Mouse (Mus musculus): ENCODE measurements around the gene Smtnl1. TPM values are rescaled to one million over a fixed set of nuclear protein-coding genes. Genes with fewer than 3 reads are reported as not detected.
A peak's percentile ranks its signal among the peaks of the same experiment; 100 is the strongest.

The Smtnl1 gene
- polyA plus RNA-seq, 1 experiment = 0.94 TPM

DNA sequence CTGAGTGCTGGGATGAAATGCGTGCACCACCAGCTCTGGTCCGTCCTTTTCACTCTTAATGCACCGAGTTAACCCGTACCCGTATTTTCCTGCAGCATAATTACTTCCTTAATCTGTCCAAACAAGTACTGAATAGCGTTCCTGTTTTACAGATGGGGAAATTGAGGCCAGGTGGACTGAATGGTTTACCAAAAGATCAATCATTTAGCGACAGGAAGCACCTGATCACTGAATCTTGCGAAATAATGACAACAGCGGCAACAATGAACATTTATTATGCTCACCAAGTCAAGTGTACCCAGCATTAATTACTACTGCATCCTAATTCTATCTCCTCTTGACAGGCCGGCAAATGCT is 16.1 kb upstream of the Smtnl1 start, which contains the start of gene Slc43a1:
TSS of gene Slc43a1 (plus strand) at position 258 of the 357 bp plus-strand sequence.
- 26% methylated on average over 10 of the region's 10 CpGs for WGBS
- Histone ChIP-seq H3K4me3 (ENCODE audit: control insufficient read depth, insufficient read depth, low read length) (peak within 1 kb of the TSS; percentile 96), H3K4me1 (replicated peaks; ENCODE audit: control insufficient read depth, insufficient read depth, low read length) (peaks cover 40% of the 10 kb centered on the region), H3K27ac (ENCODE audit: control insufficient read depth, insufficient read depth, low read length) (peak within 1 kb of the TSS; percentile 93), H3K36me3 (ENCODE audit: control insufficient read depth, insufficient read depth, low read length) (no peaks in the 10 kb centered on the region), H3K27me3 (ENCODE audit: control insufficient read depth, insufficient read depth, low read length) (no peaks in the 10 kb centered on the region)
- DNase-seq = no peak
- no peak for TF ChIP-seq POLR2A (IDR thresholded peaks at IDR 0.05; ENCODE audit: control insufficient read depth, extremely low read depth, insufficient read depth, low read length, poor library complexity)

DNA sequence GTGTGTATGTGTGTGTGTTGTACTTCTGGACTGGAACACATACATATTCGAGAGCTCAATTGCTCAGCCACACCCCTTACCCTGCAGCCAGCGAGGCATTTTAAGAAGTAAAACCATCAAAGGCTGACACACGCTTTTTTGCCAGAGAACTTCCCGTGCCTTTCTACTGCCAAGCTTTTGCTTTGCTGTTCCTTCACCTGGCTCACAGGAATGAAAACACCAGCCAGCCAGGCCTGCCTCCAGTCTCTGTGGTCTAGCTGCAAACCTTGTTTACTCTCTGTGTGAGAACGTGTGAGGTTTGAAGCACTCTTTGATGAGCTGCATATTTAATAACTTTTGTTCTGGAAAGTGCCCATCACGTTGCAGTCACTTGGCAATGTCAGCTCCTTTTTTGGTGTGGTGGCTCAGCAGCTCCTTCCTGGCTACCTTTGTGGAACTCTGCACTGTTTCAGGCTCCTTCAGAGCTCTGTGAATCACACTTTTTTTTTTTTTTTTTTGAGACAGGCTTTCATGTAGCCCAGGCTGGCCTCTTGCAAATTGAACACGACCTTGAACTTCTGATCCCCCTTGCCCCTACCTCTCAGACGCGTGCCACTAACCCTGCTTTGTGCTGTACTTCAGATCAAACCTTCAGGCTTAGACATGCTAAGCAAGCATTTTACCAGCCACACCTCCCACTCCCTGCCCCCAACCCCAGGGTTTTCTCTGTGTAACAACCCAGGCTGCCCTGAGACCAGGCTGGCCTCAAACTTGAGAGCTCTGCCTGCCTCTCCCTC is 15.6 kb upstream of the Smtnl1 start:
- Histone ChIP-seq H3K4me1 (replicated peaks; ENCODE audit: control insufficient read depth, insufficient read depth, low read length) (peaks cover 40% of the 10 kb centered on the region), H3K27ac (ENCODE audit: control insufficient read depth, insufficient read depth, low read length) (peak overlapping the region; percentile 93), H3K36me3 (ENCODE audit: control insufficient read depth, insufficient read depth, low read length) (no peaks in the 10 kb centered on the region), H3K4me3 (ENCODE audit: control insufficient read depth, insufficient read depth, low read length) (no peak overlapping the region), H3K27me3 (ENCODE audit: control insufficient read depth, insufficient read depth, low read length) (no peaks in the 10 kb centered on the region)
- WGBS = 6% methylated on average over 9 of the region's 9 CpGs
- no peak for TF ChIP-seq POLR2A (IDR thresholded peaks at IDR 0.05; ENCODE audit: control insufficient read depth, extremely low read depth, insufficient read depth, low read length, poor library complexity)
- no peak for TF ChIP-seq CTCF (IDR thresholded peaks at IDR 0.05; ENCODE audit: borderline replicate concordance, control insufficient read depth, extremely low read depth, insufficient read depth, low read length, poor library complexity)
- peak; percentile 62 for DNase-seq

DNA sequence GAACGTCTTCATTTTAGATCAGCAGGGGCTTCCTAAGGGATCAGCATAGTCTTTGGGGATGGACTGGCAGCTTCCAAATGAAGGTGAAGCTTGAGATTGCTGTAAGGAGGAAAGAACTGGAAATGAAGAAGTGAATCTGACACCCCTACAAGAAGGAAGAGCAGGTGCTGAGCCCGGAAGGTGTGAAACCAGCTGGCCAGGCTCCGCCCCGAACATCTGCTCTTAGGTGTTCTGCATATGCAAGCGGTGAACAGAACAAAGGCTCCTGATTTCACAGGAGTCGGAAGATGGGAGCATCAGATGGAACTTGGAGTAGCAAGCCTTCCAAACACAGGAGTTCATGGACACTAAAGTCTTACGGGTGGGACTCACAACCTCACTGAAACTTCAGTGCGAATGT is 14.7 kb upstream of the Smtnl1 start:
- no peak for TF ChIP-seq POLR2A (IDR thresholded peaks at IDR 0.05; ENCODE audit: control insufficient read depth, extremely low read depth, insufficient read depth, low read length, poor library complexity)
- TF ChIP-seq CTCF (IDR thresholded peaks at IDR 0.05; ENCODE audit: borderline replicate concordance, control insufficient read depth, extremely low read depth, insufficient read depth, low read length, poor library complexity) = no peak

DNA sequence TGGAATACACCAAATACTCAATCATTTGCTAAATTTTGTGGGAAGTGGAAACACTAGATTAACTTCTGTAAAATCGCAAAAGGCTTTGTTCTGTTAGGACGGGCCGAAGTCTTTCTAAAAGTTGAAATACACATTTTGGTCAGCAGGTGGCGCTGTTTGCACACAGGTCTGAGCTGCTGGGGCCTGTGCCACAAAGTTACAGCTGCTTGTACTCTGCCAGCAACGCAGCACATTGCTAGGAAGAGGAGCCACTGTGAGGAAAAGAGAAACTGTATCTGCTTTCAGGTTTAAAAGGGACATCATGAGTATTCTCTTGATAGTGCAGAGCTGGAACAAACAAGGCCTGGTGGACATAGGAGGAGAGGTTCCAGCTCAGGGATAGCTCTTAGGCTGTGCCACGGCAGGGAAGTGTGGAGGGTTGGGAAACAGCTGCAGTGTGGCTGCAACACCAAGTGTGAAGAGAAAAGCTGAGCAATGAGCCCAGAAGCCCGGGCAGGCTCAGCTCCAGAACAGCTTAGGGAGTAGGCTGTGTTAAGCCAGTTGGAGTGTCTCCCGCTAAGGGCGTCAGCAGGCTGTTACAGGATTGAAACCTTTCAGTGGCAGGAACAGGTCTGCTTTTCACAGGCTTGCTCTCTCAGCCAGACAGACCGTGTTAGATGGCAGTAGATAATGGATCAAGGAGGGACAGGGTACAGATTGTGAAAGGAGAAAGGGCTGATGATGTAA is 9.4 kb upstream of the Smtnl1 start:
- Histone ChIP-seq H3K36me3 (ENCODE audit: control insufficient read depth, insufficient read depth, low read length) (no peaks in the 10 kb centered on the region), H3K27ac (ENCODE audit: control insufficient read depth, insufficient read depth, low read length) (no peak overlapping the region), H3K4me3 (ENCODE audit: control insufficient read depth, insufficient read depth, low read length) (no peak overlapping the region), H3K27me3 (ENCODE audit: control insufficient read depth, insufficient read depth, low read length) (no peaks in the 10 kb centered on the region), H3K4me1 (replicated peaks; ENCODE audit: control insufficient read depth, insufficient read depth, low read length) (peaks cover 16% of the 10 kb centered on the region)
- TF ChIP-seq POLR2A (IDR thresholded peaks at IDR 0.05; ENCODE audit: control insufficient read depth, extremely low read depth, insufficient read depth, low read length, poor library complexity) (no peak), CTCF (IDR thresholded peaks at IDR 0.05; ENCODE audit: borderline replicate concordance, control insufficient read depth, extremely low read depth, insufficient read depth, low read length, poor library complexity) (peak; percentile 76; the same call in 1 of the 2 replicates)
- 38% methylated on average over 10 of the region's 10 CpGs for WGBS
- peak; percentile 84 for DNase-seq

More for the DNA sequence above, 14.7 kb upstream of the Smtnl1 start:
- H3K4me3 ChIP-seq (ENCODE audit: control insufficient read depth, insufficient read depth, low read length) = no peak overlapping the region
- peak; percentile 71 for DNase-seq
- H3K36me3 ChIP-seq (ENCODE audit: control insufficient read depth, insufficient read depth, low read length) = no peaks in the 10 kb centered on the region
- H3K27ac ChIP-seq (ENCODE audit: control insufficient read depth, insufficient read depth, low read length) = peak overlapping the region; percentile 81
- peaks cover 38% of the 10 kb centered on the region for H3K4me1 ChIP-seq (replicated peaks; ENCODE audit: control insufficient read depth, insufficient read depth, low read length)
- H3K27me3 ChIP-seq (ENCODE audit: control insufficient read depth, insufficient read depth, low read length) = no peaks in the 10 kb centered on the region
- WGBS = 32% methylated on average over 8 of the region's 8 CpGs

DNA sequence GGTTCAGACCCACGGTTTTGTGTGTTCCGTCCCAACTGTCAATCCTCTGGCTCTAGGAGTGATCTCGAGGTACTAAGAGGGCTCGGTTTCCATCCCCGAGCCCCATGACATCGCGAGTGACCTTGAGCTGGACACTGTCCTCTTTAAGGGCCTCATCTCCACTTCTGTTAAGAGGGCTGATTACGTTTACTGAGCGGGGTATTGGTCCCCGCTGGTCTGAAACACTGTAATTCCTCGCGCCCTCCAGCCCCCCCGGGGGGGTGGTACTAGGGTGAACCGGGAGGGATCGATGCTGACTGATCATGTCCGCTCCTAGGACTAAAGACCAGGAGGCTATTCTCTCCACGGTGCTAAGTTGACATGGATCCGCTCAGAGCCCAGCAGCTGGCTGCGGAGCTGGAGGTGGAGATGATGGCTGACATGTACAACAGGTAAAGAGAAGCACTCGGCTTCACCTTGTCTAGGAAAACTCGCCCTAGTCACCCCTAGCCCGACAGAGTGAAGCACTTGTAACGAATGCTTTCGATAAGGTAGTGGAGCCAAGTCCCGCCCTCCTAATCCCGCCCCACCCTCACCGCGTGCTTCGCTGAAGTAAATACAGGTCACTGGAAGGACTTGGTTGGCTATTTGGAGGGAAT is 5.0 kb upstream of the Smtnl1 start:
- peaks cover 14% of the 10 kb centered on the region for H3K4me1 ChIP-seq (replicated peaks; ENCODE audit: control insufficient read depth, insufficient read depth, low read length)
- H3K27ac ChIP-seq (ENCODE audit: control insufficient read depth, insufficient read depth, low read length) = no peak overlapping the region
- TF ChIP-seq POLR2A (IDR thresholded peaks at IDR 0.05; ENCODE audit: control insufficient read depth, extremely low read depth, insufficient read depth, low read length, poor library complexity) (no peak), CTCF (IDR thresholded peaks at IDR 0.05; ENCODE audit: borderline replicate concordance, control insufficient read depth, extremely low read depth, insufficient read depth, low read length, poor library complexity) (no peak)
- peak overlapping the region; percentile 77 for H3K4me3 ChIP-seq (ENCODE audit: control insufficient read depth, insufficient read depth, low read length)
- no peaks in the 10 kb centered on the region for H3K27me3 ChIP-seq (ENCODE audit: control insufficient read depth, insufficient read depth, low read length)
- no peak for DNase-seq
- H3K36me3 ChIP-seq (ENCODE audit: control insufficient read depth, insufficient read depth, low read length) = no peaks in the 10 kb centered on the region
- WGBS = 2% methylated on average over 29 of the region's 29 CpGs

DNA sequence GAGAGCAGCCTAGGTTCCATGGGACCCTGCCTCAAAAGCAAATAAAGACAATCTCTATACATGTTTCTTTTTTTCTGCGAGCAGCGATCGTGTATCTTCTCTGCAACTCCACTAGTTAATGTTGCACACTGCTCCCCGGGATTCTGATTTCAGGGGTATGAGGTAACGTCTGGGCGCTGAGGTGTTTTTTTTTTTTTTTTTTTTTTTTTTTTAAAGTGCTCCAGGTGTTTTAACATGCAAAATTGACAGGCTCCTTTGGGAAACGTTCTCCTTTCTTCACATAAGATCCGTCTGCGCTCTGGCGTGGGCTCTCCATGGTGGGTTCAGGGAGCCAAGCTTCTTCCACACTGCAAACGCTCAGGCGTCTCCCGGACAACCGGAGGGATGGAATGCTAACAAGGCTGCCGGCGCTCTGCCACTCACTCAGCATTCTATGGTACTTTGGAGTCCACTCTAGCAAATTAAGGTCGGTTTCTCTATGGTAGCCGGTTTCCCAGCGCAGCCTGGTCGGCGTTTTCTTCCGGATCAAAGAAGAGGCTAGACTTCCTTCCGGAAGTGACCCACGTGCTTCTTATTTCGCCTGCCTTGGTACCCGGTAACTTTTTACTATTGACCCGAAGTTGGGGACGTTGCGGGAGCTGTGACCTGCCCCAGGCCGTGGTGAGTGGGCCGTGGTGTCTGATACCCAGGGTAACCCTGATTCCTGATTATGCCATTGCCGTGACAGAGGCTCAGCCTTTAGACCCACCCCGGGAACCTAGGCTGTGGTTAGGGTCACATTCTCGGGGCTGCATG is 4.2 kb upstream of the Smtnl1 start, which contains the start of gene Timm10:
TSS of gene Timm10 (plus strand) at position 510 of the 795 bp plus-strand sequence.
- no peaks in the 10 kb centered on the region for H3K36me3 ChIP-seq (ENCODE audit: control insufficient read depth, insufficient read depth, low read length)
- under 1% methylated on average over 34 of the region's 34 CpGs for WGBS
- peak; percentile 66 for DNase-seq
- 0 out of 2 replicates have a peak, but pooled peaks cover 2% of the 10 kb centered on the region for H3K27me3 ChIP-seq (ENCODE audit: control insufficient read depth, insufficient read depth, low read length)
- H3K4me1 ChIP-seq (replicated peaks; ENCODE audit: control insufficient read depth, insufficient read depth, low read length) = peaks cover 10% of the 10 kb centered on the region
- peak within 1 kb of the TSS; percentile 77 for H3K4me3 ChIP-seq (ENCODE audit: control insufficient read depth, insufficient read depth, low read length)
- no peak within 1 kb of the TSS for H3K27ac ChIP-seq (ENCODE audit: control insufficient read depth, insufficient read depth, low read length)
- no peak for TF ChIP-seq POLR2A (IDR thresholded peaks at IDR 0.05; ENCODE audit: control insufficient read depth, extremely low read depth, insufficient read depth, low read length, poor library complexity)

All from thymus, adult 2 months (tissue).